Mouse (Mus musculus): ENCODE measurements at regions not wholly inside any gene's neighbourhood (a gene's known extent, or its start where the extent isn't known, plus 50 kb on each side); places are given as distances from the start of the nearest gene placed in this dataset.

GRCm38 (mm10) chr11:54195954-54196353, 53.5 kb downstream of the Csf2 start:
- no peak for DNase-seq (ENCODE audit: low spot score in 2 of 2)

- DNase-seq (ENCODE audit: low spot score in 2 of 2) = no peak
Measured at GRCm38 (mm10) chr11:54194733-54195132, 54.7 kb downstream of the Csf2 start.

- no peak for DNase-seq (ENCODE audit: low spot score in 2 of 2)
Measured at GRCm38 (mm10) chr11:54192275-54192674, 57.2 kb downstream of the Csf2 start.

- DNase-seq (ENCODE audit: low spot score in 2 of 2) = no peak
Measured at GRCm38 (mm10) chr11:54187826-54188225, 61.6 kb downstream of the Csf2 start.

- DNase-seq (ENCODE audit: low spot score in 2 of 2) = no peak
Measured at GRCm38 (mm10) chr11:54187377-54187776, 62.1 kb downstream of the Csf2 start.

- no peak for DNase-seq (ENCODE audit: low spot score in 2 of 2)
Measured at GRCm38 (mm10) chr11:54185710-54186325, 63.6 kb downstream of the Csf2 start.

GRCm38 (mm10) chr11:54181696-54182323, 67.7 kb downstream of the Csf2 start:
- peak; percentile 85 for DNase-seq (ENCODE audit: low spot score in 2 of 2)

All from heart, adult 9 months (tissue).